Mouse (Mus musculus) adrenal gland (tissue): ENCODE data around the gene Calhm6.

Source experiments
- intact Hi-C: fragments of 180-260 bp; cut with DNase I; formaldehyde crosslinking; loops from one replicate; pipeline ENCODE4 v1.15.1; 2025

The Calhm6 gene

DNA sequence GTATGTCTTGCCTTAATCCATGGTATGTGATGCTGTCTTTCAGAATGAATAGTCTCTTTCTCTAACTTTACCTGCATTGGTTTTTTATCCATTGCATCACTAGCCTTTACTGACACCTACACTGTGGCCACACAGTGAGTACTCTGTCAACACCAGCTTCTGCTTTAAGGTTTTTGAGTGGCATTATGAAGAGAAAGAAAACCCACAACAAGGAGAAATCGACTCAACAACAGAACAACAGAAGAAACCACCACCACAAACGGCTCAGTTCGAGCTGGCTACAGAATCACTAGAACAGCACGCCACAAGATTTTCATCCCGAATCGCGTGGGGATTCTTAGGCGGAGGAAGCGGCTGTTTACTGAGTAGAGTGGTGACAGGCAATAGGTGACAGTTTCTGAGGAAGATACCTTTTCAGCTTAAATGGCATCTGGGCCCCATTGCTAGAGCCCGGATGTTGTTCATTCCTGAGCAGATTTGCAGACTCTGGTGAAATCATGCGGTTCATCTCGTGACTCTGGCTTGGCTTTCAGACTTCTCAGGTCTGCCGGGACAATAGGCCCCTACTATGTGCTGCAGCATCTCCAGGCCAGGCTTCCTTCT lies 16.8 kb downstream of the Calhm6 start:
- intact Hi-C loops = no loop called here

DNA sequence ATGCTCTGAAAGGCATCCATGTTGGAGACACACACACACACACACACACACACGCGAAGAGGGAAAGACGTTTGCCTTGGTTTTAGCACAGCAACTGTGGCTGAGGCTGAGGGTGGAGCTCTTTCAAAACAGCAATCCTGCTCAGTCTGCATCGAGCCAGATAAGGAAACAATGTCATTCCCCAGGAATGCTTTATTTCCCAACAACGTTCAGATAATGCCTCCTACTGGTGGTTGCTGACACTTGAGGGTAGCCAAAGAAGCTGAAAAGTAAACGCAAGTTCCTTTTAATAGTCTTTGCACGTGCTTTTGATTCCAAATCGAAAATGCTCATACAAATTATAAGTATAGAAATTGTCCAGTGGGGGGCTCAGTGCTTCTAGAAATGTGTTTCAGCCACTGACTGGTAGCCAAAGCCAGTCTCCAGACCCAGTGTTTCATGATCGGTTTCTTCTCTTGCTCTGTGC lies 31.3 kb downstream of the Calhm6 start, which contains the start of gene Calhm5:
TSS of gene Calhm5 (minus strand) at position 102 of the 466 bp plus-strand sequence.
- intact Hi-C loops = loop anchor here (5.0 kb wide), 2 partner anchors 59 to 109 kb away; partner anchors contain the start of gene Trappc3l

DNA sequence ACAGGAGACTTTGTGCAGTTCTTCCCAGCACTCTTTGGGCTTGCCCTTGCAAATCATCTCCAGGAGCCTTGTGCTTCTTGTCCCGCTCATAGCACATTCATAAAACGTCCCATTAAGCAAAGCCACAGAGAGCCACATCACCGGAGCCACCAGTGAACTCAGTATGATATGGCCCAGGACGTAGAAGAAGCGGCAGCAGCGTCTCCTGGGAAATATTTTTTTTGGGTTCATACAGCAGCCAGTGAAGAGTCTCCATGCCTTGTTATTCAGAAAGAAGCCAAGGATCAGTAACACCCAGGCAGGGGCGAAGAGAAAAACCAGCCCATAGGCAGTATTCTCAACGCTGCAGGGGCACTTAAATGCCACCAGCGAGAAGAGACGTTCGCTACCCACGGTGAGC lies 31.8 kb downstream of the Calhm6 start:
- intact Hi-C loops = loop anchor here (5.0 kb wide), 2 partner anchors 59 to 109 kb away; partner anchors contain the start of gene Trappc3l

DNA sequence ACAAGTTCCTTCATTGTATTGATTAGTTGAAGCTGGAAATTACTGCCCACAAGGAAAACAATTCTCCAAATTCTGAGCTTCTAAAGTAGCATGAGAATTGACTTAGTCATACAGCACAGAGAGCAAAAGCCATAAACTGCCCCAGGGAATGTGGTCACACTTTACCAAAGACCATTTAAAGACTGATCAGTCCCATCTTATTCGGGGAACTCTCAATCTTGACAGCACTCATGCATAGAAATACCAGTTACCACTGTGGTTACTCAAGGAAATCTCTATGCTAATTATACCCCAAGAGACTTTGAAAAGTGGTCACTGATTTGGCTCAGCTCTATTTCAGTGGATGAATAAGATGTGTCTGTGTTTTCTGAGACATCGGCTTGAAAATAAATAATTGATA lies 32.6 kb downstream of the Calhm6 start:
- intact Hi-C loops = loop anchor here (5.0 kb wide), 2 partner anchors 58 to 108 kb away; partner anchors contain the start of gene Trappc3l

DNA sequence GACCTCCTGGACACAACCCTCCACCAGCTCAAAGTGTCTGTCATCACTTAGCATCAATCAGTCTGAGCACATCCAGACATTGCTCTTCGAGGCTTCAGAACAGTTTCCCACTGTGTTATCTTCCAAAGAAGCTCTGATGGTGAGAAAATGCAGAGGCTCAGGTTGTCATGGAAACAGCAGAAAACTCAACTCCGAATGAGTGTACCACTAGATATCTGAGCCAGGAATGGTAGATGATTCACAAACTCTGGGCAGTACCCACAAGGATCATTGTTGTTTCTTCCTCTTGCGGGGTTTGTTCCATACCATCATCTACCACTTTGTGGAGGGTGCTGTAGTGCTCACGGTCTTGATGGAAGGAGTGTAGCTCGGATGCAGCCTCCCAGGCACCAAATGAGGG lies 35.9 kb downstream of the Calhm6 start:
- intact Hi-C loops = no loop called here

DNA sequence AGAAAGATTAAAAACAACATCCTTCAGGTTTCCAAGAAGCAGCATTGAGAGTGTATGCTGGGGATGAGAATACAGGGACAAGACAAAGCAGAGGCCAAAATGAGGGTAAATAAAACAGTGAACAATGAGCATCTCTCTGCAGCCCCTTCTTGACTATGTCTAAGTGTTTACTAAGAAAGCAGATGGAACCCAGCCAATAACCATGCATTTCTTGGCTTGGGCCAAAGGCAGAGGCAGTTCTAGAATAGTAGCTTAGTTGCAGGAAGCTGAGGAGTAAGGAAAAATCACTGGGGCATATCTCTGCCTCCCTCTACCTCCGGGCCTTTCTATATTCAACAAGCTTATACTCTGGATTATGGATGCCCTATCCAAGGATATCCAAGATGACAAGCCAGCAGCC lies 37.3 kb downstream of the Calhm6 start:
- intact Hi-C loops = no loop called here

DNA sequence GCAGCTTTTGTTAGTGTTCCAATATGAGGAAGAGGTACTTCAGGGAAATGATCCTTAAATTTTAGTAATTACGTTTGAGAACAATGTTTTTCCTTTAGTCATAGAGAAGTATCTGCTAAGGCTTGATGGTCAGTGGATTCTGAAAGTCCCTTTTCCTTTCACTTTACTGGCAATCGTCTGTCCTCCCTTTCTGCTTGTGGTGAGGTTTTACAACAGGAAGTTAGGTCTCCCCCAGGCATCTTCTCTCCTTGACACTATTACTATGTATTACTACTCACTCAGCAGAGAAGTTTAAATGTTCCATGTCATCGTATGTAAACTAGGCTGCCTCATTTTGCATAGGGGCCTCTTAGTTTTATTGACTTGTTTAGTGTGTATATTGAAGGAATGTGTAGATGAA lies 38.3 kb downstream of the Calhm6 start:
- intact Hi-C loops = no loop called here

DNA sequence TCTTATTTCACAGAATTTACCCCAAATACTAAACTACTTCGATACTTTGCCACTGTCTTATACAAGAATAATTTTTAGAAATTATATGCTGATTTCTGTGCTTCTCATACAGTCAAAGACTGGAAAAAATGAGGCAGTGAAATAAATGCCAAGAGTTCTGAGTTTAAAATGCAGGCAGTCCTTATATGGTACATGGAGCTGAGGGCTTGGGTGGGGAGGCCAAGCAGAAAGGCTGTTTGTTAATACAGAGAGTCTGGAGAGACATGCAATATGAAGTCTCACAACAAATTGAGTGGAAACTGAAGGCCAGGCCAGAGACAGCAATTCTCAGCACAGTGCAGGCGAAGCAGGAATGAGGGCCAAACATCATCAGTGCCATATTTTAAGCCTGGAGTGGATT lies 39.3 kb downstream of the Calhm6 start:
- intact Hi-C loops = no loop called here

DNA sequence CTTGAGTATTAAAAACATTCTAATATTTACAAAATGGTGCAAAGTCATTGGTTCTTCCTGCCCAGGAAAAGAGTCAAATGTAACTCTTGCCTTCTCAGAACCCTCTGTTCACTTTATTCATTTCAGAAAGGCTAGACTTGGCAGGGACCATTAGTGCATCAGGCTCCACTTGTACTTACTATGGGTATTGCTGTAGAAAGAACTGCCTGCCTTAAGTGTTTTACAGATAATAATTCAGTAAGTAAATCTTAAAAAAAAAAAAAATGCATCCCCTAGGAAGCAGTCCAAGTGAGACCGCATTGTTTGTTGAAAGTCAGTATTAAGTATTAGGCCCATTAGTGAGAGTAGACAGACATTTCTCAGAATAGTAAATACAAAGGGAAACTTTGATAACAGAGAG lies 41.3 kb downstream of the Calhm6 start:
- intact Hi-C loops = no loop called here
